Mouse (Mus musculus): ENCODE results near the gene Erich3.

GRCm38 (mm10) chr3:154616106-154616505 lies 47.6 kb upstream of the Erich3 start:
- TF ChIP-seq CTCF (IDR thresholded peaks at IDR 0.05; ENCODE audit: insufficient read depth, low read depth, low read length): no peak
- TF ChIP-seq POLR2A (IDR thresholded peaks at IDR 0.05; ENCODE audit: insufficient read depth, low read depth, low read length): no peak
